Mouse (Mus musculus): ENCODE measurements around the gene Zfp664. TPM values are rescaled to one million over a fixed set of nuclear protein-coding genes. Genes with fewer than 3 reads are reported as not detected.
A peak's percentile ranks its signal among the peaks of the same experiment; 100 is the strongest.

Gene Zfp664
- polyA plus RNA-seq, 1 experiment from 2014 or later = 54.1 TPM

DNA sequence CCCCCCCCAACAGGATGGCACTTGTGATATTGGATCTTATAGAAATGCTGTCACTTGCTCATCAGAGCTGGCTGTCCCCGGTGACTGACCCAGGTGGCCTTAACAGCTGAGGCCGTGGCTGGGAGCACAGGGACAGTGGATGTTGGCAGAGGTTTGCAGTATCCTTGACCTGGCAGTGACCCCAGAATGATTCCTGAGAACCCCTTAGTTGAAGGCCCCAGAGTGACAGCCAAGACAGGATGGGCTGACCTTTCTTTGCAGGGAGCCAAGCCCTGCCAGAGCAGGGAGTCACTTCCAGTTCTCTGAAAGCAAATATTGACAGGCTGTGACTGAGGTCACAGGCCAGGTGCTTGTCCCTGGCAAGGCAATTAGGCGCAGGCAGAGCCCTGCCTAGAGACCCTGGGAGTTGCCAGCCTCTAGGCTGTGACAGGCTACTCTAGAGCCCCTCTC lies 29.5 kb downstream of the Zfp664 start:
- H3K4me3 ChIP-seq (ENCODE audit: control insufficient read depth in 1 of 2, insufficient read depth in 1 of 2, low read depth in 1 of 2, low read length in 2 of 2) = no peak overlapping the region
- 0 out of 4 replicates have a peak, but pooled peaks cover 0 to 3% of the 10 kb centered on the region in 2 experiments for H3K4me1 ChIP-seq (ENCODE audit: control insufficient read depth in 2 of 2, insufficient read depth in 2 of 2, low read length in 2 of 2)
- no peak overlapping the region; the same call in 1 of the 2 replicates for H3K9ac ChIP-seq (ENCODE audit: low read length)
- peaks cover 23% of the 10 kb centered on the region for H3K36me3 ChIP-seq (ENCODE audit: control insufficient read depth, insufficient read depth, low read length)
- 54% methylated on average over 3 of the region's 3 CpGs for WGBS
- no peak for ATAC-seq (ENCODE audit: insufficient number of reproducible peaks, insufficient read depth, low FRiP score, low read depth)
- H3K27ac ChIP-seq (replicated peaks in 1 of 2; ENCODE audit: control insufficient read depth in 1 of 2, insufficient read depth in 1 of 2, low read depth in 2 of 2, low read length in 2 of 2) = no peak overlapping the region
- no peaks in the 10 kb centered on the region for H3K27me3 ChIP-seq (ENCODE audit: control insufficient read depth, insufficient read depth, low read length)
- no peaks in the 10 kb centered on the region for H3K9me3 ChIP-seq (ENCODE audit: control insufficient read depth, low read length)
- no peak overlapping the region for H3K4me2 ChIP-seq (ENCODE audit: low read length)

DNA sequence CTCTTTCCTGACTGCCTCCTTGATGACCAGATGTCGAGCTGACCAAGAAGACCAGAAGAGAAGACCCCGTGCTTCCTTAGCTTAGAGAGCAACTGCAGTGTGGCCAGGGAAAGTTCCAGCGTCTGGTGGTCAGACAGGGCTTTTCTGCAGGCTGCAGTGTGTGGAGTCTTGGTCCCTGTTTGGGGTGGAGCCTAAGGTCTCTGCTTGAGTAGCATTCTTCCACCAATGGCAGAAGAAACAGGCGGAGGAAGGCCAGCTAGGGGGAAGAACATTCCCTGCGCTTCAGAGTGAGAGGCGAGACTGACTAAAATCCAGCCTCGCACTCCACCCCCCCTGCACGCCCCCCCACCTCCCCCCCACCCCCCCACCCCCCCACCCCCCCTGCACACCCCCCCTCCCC lies 33.6 kb downstream of the Zfp664 start:
- Histone ChIP-seq H3K4me1 (ENCODE audit: control insufficient read depth in 2 of 2, insufficient read depth in 2 of 2, low read length in 2 of 2) (peaks cover 5 to 12% of the 10 kb centered on the region in 2 experiments), H3K27ac (replicated peaks in 1 of 2; ENCODE audit: control insufficient read depth in 1 of 2, insufficient read depth in 1 of 2, low read depth in 2 of 2, low read length in 2 of 2) (no peak overlapping the region), H3K36me3 (ENCODE audit: control insufficient read depth, insufficient read depth, low read length) (no peaks in the 10 kb centered on the region), H3K9me3 (ENCODE audit: control insufficient read depth, low read length) (no peaks in the 10 kb centered on the region), H3K27me3 (ENCODE audit: control insufficient read depth, insufficient read depth, low read length) (no peaks in the 10 kb centered on the region), H3K4me2 (ENCODE audit: low read length) (no peak overlapping the region), H3K4me3 (ENCODE audit: control insufficient read depth in 1 of 2, insufficient read depth in 1 of 2, low read depth in 1 of 2, low read length in 2 of 2) (no peak overlapping the region), H3K9ac (ENCODE audit: low read length) (no peak overlapping the region)
- ATAC-seq (ENCODE audit: insufficient number of reproducible peaks, insufficient read depth, low FRiP score, low read depth) = no peak
- 53% methylated on average over 6 of the region's 8 CpGs for WGBS

DNA sequence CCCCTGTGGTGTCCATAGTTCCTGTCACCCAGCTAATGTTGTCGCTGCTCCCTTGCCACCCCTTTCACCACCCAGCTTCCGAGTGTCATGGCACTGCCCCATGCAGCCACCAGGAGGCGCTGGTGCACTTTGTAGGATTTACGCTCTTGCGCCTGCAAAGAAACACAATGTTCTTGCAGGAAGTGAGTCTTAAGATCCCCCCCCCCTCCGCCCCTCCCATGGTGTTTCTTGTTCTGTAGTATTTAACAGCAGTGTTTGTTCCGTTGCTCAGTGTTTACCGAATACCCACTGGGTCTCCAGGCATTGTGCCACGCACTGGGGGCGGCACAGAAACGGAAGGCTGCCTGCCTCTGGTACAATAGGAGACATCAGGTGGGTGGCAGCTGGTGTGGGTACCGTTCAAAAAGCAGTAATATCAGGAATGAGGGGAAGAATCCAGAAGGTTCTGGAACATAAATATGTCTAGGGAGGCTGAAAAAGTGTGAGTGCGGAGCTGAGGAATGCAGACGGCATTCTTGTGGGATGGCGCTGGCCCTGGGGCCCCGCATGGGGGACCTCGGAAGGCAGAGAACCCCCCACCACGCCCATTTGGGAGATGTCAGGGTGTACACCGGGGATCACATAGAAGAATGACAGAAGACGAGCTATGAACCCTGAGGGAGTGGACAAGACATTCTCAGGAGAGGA lies 37.6 kb downstream of the Zfp664 start:
- H3K9me3 ChIP-seq (ENCODE audit: control insufficient read depth, low read length) = no peaks in the 10 kb centered on the region
- 18% methylated on average over 20 of the region's 20 CpGs for WGBS
- H3K4me2 ChIP-seq (ENCODE audit: low read length) = peak overlapping the region; percentile 66
- no peak overlapping the region for H3K27ac ChIP-seq (replicated peaks in 1 of 2; ENCODE audit: control insufficient read depth in 1 of 2, insufficient read depth in 1 of 2, low read depth in 2 of 2, low read length in 2 of 2)
- H3K4me1 ChIP-seq (ENCODE audit: control insufficient read depth in 2 of 2, insufficient read depth in 2 of 2, low read length in 2 of 2) = peaks cover 5 to 10% of the 10 kb centered on the region in 2 experiments
- ATAC-seq (ENCODE audit: insufficient number of reproducible peaks, insufficient read depth, low FRiP score, low read depth) = 0 out of 2 replicates have a peak, but pooled peaks have one; percentile 24
- H3K27me3 ChIP-seq (ENCODE audit: control insufficient read depth, insufficient read depth, low read length) = no peaks in the 10 kb centered on the region
- H3K9ac ChIP-seq (ENCODE audit: low read length) = peak overlapping the region; percentile 65
- no peaks in the 10 kb centered on the region for H3K36me3 ChIP-seq (ENCODE audit: control insufficient read depth, insufficient read depth, low read length)
- peak overlapping the region; percentile 27 to 28 for H3K4me3 ChIP-seq (ENCODE audit: control insufficient read depth in 1 of 2, insufficient read depth in 1 of 2, low read depth in 1 of 2, low read length in 2 of 2)

DNA sequence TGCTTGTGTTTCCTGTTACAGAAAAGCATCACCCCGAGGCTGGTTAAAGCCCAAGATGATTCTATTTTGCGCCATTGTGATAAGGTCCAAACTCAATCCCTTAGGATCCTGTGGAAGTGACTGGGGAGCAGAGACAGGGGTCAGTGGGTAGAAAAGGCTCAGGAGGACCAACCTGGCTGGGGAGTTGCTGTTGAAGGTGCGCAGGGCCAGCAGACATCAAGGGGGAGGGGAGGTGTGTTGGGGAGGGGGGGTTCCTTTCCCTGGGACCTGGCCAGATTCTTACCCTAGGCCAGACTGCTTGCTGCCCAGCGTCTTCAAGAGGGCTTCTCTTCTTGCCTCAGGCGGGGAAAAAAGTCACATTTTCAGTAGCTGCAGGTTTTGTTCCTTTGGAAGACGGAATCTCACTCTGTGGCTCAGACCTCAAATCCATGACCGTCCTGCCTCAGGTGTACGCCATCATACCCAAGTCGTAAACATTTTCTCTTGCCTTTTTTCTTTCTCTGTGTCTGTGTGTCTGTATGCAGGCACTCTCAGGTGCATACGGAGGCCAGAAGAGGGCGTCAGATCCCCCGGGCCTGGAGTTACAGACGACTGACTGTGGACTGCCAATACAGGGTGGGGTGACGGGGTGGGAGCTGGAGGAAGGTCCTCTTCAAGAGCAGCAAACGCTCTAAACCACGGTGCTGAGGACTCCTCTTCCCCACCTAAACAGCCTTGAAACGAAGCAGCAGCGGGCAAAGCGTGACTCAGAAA lies 38.4 kb downstream of the Zfp664 start:
- Histone ChIP-seq H3K9ac (ENCODE audit: low read length) (no peak overlapping the region), H3K4me1 (ENCODE audit: control insufficient read depth in 2 of 2, insufficient read depth in 2 of 2, low read length in 2 of 2) (peaks cover 5 to 10% of the 10 kb centered on the region in 2 experiments), H3K27me3 (ENCODE audit: control insufficient read depth, insufficient read depth, low read length) (no peaks in the 10 kb centered on the region), H3K27ac (replicated peaks in 1 of 2; ENCODE audit: control insufficient read depth in 1 of 2, insufficient read depth in 1 of 2, low read depth in 2 of 2, low read length in 2 of 2) (no peak overlapping the region), H3K4me2 (ENCODE audit: low read length) (peak overlapping the region; percentile 66; the same call in 1 of the 2 replicates), H3K4me3 (ENCODE audit: control insufficient read depth in 1 of 2, insufficient read depth in 1 of 2, low read depth in 1 of 2, low read length in 2 of 2) (no peak overlapping the region), H3K36me3 (ENCODE audit: control insufficient read depth, insufficient read depth, low read length) (no peaks in the 10 kb centered on the region), H3K9me3 (ENCODE audit: control insufficient read depth, low read length) (no peaks in the 10 kb centered on the region)
- ATAC-seq (ENCODE audit: insufficient number of reproducible peaks, insufficient read depth, low FRiP score, low read depth) = no peak
- 65% methylated on average over 19 of the region's 19 CpGs for WGBS

DNA sequence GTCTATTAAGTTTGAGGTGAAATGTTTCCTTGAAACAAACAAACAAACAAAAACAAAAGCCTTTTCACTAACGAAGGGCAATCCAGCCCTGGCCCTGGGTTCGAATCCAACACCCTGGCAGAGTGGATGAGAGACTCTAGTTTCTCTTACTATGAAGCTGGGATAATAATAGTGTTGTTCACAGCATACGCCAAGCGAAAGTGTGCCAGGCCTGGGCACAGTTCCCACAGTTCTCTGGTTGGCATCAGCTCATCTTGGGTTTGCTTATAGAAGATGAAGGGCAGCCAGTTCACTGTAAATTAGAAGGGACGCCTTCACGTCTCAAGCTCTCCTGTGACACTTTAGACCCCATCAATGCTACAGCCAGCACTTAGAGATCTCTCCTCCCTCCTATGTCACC lies 39.2 kb downstream of the Zfp664 start:
- no peaks in the 10 kb centered on the region for H3K27me3 ChIP-seq (ENCODE audit: control insufficient read depth, insufficient read depth, low read length)
- H3K9me3 ChIP-seq (ENCODE audit: control insufficient read depth, low read length) = no peaks in the 10 kb centered on the region
- H3K27ac ChIP-seq (replicated peaks in 1 of 2; ENCODE audit: control insufficient read depth in 1 of 2, insufficient read depth in 1 of 2, low read depth in 2 of 2, low read length in 2 of 2) = no peak overlapping the region
- H3K4me3 ChIP-seq (ENCODE audit: control insufficient read depth in 1 of 2, insufficient read depth in 1 of 2, low read depth in 1 of 2, low read length in 2 of 2) = no peak overlapping the region
- no peak overlapping the region for H3K9ac ChIP-seq (ENCODE audit: low read length)
- H3K4me2 ChIP-seq (ENCODE audit: low read length) = no peak overlapping the region
- ATAC-seq (ENCODE audit: insufficient number of reproducible peaks, insufficient read depth, low FRiP score, low read depth) = no peak
- peaks cover 5 to 10% of the 10 kb centered on the region in 2 experiments for H3K4me1 ChIP-seq (ENCODE audit: control insufficient read depth in 2 of 2, insufficient read depth in 2 of 2, low read length in 2 of 2)
- WGBS = 90% methylated on average over 6 of the region's 6 CpGs
- H3K36me3 ChIP-seq (ENCODE audit: control insufficient read depth, insufficient read depth, low read length) = no peaks in the 10 kb centered on the region

DNA sequence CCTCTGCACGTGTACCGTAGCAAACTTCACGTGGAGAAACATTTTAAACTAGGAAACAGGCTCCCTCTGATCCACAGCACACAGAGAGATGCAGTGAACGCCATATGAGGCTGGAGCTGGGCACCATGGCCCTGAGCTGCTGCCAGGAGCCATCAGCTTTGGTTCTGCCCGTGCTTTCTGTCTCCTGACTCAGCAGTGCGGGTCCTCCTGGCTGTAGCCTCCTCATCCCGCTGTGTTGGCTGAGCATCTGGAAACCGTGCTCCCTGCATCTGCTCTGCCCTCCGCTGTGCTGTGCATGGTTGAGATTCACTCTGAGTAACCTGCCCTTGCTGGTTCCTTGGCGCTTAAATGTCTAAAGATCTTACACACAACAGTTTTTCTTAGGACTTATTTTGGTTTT lies 39.7 kb downstream of the Zfp664 start:
- H3K4me3 ChIP-seq (ENCODE audit: control insufficient read depth in 1 of 2, insufficient read depth in 1 of 2, low read depth in 1 of 2, low read length in 2 of 2) = no peak overlapping the region
- no peaks in the 10 kb centered on the region for H3K27me3 ChIP-seq (ENCODE audit: control insufficient read depth, insufficient read depth, low read length)
- WGBS = 84% methylated on average over 10 of the region's 10 CpGs
- no peak overlapping the region for H3K4me2 ChIP-seq (ENCODE audit: low read length)
- no peak overlapping the region for H3K27ac ChIP-seq (replicated peaks in 1 of 2; ENCODE audit: control insufficient read depth in 1 of 2, insufficient read depth in 1 of 2, low read depth in 2 of 2, low read length in 2 of 2)
- peaks cover 5 to 10% of the 10 kb centered on the region in 2 experiments for H3K4me1 ChIP-seq (ENCODE audit: control insufficient read depth in 2 of 2, insufficient read depth in 2 of 2, low read length in 2 of 2)
- no peak overlapping the region for H3K9ac ChIP-seq (ENCODE audit: low read length)
- H3K36me3 ChIP-seq (ENCODE audit: control insufficient read depth, insufficient read depth, low read length) = no peaks in the 10 kb centered on the region
- ATAC-seq (ENCODE audit: insufficient number of reproducible peaks, insufficient read depth, low FRiP score, low read depth) = no peak
- H3K9me3 ChIP-seq (ENCODE audit: control insufficient read depth, low read length) = no peaks in the 10 kb centered on the region

DNA sequence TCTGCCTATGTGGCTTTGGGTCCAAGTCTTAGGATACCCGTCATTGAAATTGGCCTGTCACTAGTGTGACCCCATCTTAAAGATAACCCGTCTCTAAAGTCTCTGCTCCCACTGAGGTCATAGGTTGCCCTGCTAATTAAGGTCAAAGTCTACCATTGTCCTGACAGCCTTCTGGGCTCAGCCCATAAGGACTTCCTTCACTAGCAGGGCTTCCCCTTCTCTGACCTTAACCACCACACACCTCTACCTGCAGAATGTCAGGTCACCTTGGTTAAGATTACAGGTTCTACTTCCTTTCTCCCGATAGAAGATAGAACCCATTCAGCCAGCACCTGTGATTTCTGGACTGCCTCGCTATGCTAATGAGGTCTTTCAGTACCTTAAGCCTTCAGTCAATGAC lies 41.4 kb downstream of the Zfp664 start:
- Histone ChIP-seq H3K36me3 (ENCODE audit: control insufficient read depth, insufficient read depth, low read length) (no peaks in the 10 kb centered on the region), H3K4me1 (ENCODE audit: control insufficient read depth in 2 of 2, insufficient read depth in 2 of 2, low read length in 2 of 2) (peaks cover 5 to 10% of the 10 kb centered on the region in 2 experiments), H3K4me3 (ENCODE audit: control insufficient read depth in 1 of 2, insufficient read depth in 1 of 2, low read depth in 1 of 2, low read length in 2 of 2) (no peak overlapping the region), H3K9me3 (ENCODE audit: control insufficient read depth, low read length) (no peaks in the 10 kb centered on the region), H3K27ac (replicated peaks in 1 of 2; ENCODE audit: control insufficient read depth in 1 of 2, insufficient read depth in 1 of 2, low read depth in 2 of 2, low read length in 2 of 2) (no peak overlapping the region), H3K27me3 (ENCODE audit: control insufficient read depth, insufficient read depth, low read length) (no peaks in the 10 kb centered on the region), H3K4me2 (ENCODE audit: low read length) (no peak overlapping the region), H3K9ac (ENCODE audit: low read length) (no peak overlapping the region)
- 77% methylated on average over 4 of the region's 4 CpGs for WGBS
- ATAC-seq (ENCODE audit: insufficient number of reproducible peaks, insufficient read depth, low FRiP score, low read depth) = no peak
